Mouse (Mus musculus) limb, embryonic 14.5 days (tissue): ENCODE data around the gene Gm960. TPM values are rescaled to one million over a fixed set of nuclear protein-coding genes. Genes with fewer than 3 reads are reported as not detected.
A peak's percentile ranks its signal among the peaks of the same experiment; 100 is the strongest.

Experiments used
- ATAC-seq: fragments of 200-750 bp; cut with Nextera tagmentation; 2 replicates; pipeline ENCODE4 v1.8.0; 2017; ENCODE audit warnings: low read depth, moderate number of reproducible peaks, moderate TSS enrichment; ENCODE audit not compliant: low FRiP score
- DNase-seq: peaks from one replicate; pipeline ENCODE4 v3.0.0-alpha.2; 2015; ENCODE audit warnings: low spot score
- H3K27ac ChIP-seq: fragments of 300-500 bp; sonication (generic); replicated peaks from 2 replicates; pipeline ENCODE4 v1.5.1; 2014; ENCODE audit warnings: low read depth, mild to moderate bottlenecking, low read length, moderate library complexity, mixed read lengths
- H3K27me3 ChIP-seq: fragments of 300-500 bp; sonication (generic); 2 replicates; pipeline ENCODE4 v1.6.1; 2014; ENCODE audit warnings: low read length, mixed read lengths; ENCODE audit not compliant: control insufficient read depth, insufficient read depth
- H3K36me3 ChIP-seq: fragments of 300-500 bp; sonication (generic); 2 replicates; pipeline ENCODE4 v1.6.1; 2014; ENCODE audit warnings: mild to moderate bottlenecking, low read length, moderate library complexity, mixed read lengths; ENCODE audit not compliant: control insufficient read depth, insufficient read depth
- H3K4me1 ChIP-seq: fragments of 300-500 bp; sonication (generic); 2 replicates; pipeline ENCODE4 v1.6.1; 2014; ENCODE audit warnings: antibody characterized with exemption, low read length, mixed read lengths; ENCODE audit not compliant: control insufficient read depth, insufficient read depth
- H3K4me2 ChIP-seq: fragments of 300-500 bp; sonication (generic); replicated peaks from 2 replicates; pipeline ENCODE4 v1.6.1; 2014; ENCODE audit warnings: low read depth, mild to moderate bottlenecking, low read length, moderate library complexity; ENCODE audit not compliant: severe bottlenecking
- H3K4me3 ChIP-seq: fragments of 300-500 bp; sonication (generic); replicated peaks from 2 replicates; pipeline ENCODE4 v1.5.1; 2014; ENCODE audit warnings: low read length
- H3K9ac ChIP-seq: fragments of 300-500 bp; sonication (generic); 2 replicates; pipeline ENCODE4 v1.6.1; 2014; ENCODE audit warnings: mild to moderate bottlenecking, low read depth, low read length, moderate library complexity; ENCODE audit not compliant: severe bottlenecking
- H3K9me3 ChIP-seq: fragments of 300-500 bp; sonication (generic); 2 replicates; pipeline ENCODE4 v1.6.1; 2016; ENCODE audit warnings: low read length; ENCODE audit not compliant: control insufficient read depth
- POLR2A ChIP-seq: fragments of 200-500 bp; IDR thresholded peaks from 2 replicates; pipeline ENCODE4 v1.8.0; 2012; ENCODE audit warnings: inconsistent platforms, mild to moderate bottlenecking, moderate library complexity, borderline replicate concordance; ENCODE audit not compliant: insufficient read depth, insufficient read length; ENCODE audit errors: extremely low read depth
- WGBS: fragments of 180-500 bp; shearing (Covaris S2); extraction: QIAGEN DNeasy Blood & Tissue Kit; methylation state at CpG from one replicate; pipeline ENCODE4 v1.1.7; 2014; 5-methylcytosine and 5-hydroxymethylcytosine counted together
- polyA plus RNA-seq, 2 experiments: library from polyadenylated mRNA; depleted of rRNA in 1 of 2; stranded (reverse) in 1 of 2; unstranded in 1 of 2; fragments of >200 nt; fragmentation: Nextera tagmentation in 1 of 2; extraction: Ambion mirVana in 1 of 2; gene quantifications; 2 replicates each; pipeline versions ENCODE4 v1.2.1 to v1.2.3; 2012 to 2014

Gene Gm960
- polyA plus RNA-seq, 2 experiments: 1.4 to 3.1 TPM

- Histone ChIP-seq H3K4me1 (peaks cover 3% of the 10 kb centered on the region; the same call in 1 of the 2 replicates), H3K4me2 (no peak overlapping the region), H3K27ac (no peak overlapping the region), H3K27me3 (peaks cover 35% of the 10 kb centered on the region), H3K36me3 (no peaks in the 10 kb centered on the region), H3K9ac (no peak overlapping the region), H3K4me3 (no peak overlapping the region), H3K9me3 (no peaks in the 10 kb centered on the region)
- 64% methylated on average over 7 of the region's 7 CpGs for WGBS
- no peak for TF ChIP-seq POLR2A
- DNase-seq (no peak), ATAC-seq (no peak)
Measured at GRCm38 (mm10) chr19:4701221-4701620, 2.8 kb upstream of the Gm960 start.

- no peak for TF ChIP-seq POLR2A
Measured at GRCm38 (mm10) chr19:4700656-4701055, 2.2 kb upstream of the Gm960 start.

GRCm38 (mm10) chr19:4699821-4700220, 1.4 kb upstream of the Gm960 start:
- WGBS: 36% methylated on average over 5 of the region's 5 CpGs

More at GRCm38 (mm10) chr19:4700656-4701055, 2.2 kb upstream of the Gm960 start:
- no peak for ATAC-seq
- H3K4me2 ChIP-seq: no peak overlapping the region
- peaks cover 3% of the 10 kb centered on the region; the same call in 1 of the 2 replicates for H3K4me1 ChIP-seq
- H3K4me3 ChIP-seq: no peak overlapping the region
- DNase-seq: no peak
- H3K9ac ChIP-seq: no peak overlapping the region
- no peaks in the 10 kb centered on the region for H3K36me3 ChIP-seq
- peaks cover 35% of the 10 kb centered on the region for H3K27me3 ChIP-seq
- WGBS: 63% methylated on average over 8 of the region's 8 CpGs
- H3K27ac ChIP-seq: no peak overlapping the region
- H3K9me3 ChIP-seq: no peaks in the 10 kb centered on the region

GRCm38 (mm10) chr19:4698856-4699255, 388 bp upstream of the Gm960 start:
- Histone ChIP-seq H3K4me1 (peaks cover 3% of the 10 kb centered on the region; the same call in 1 of the 2 replicates), H3K27me3 (peaks cover 35% of the 10 kb centered on the region), H3K9me3 (no peaks in the 10 kb centered on the region), H3K4me3 (no peak overlapping the region), H3K9ac (no peak overlapping the region), H3K36me3 (no peaks in the 10 kb centered on the region), H3K27ac (no peak overlapping the region), H3K4me2 (peak overlapping the region; percentile 88; the same call in 1 of the 2 replicates)
- TF ChIP-seq POLR2A: no peak
- WGBS: 31% methylated on average over 8 of the region's 8 CpGs
- ATAC-seq (no peak), DNase-seq (no peak)

More at GRCm38 (mm10) chr19:4699821-4700220, 1.4 kb upstream of the Gm960 start:
- peaks cover 35% of the 10 kb centered on the region for H3K27me3 ChIP-seq
- DNase-seq (no peak), ATAC-seq (no peak)
- no peak overlapping the region for H3K9ac ChIP-seq
- H3K4me3 ChIP-seq: no peak overlapping the region
- TF ChIP-seq POLR2A: no peak
- H3K4me2 ChIP-seq: no peak overlapping the region
- H3K36me3 ChIP-seq: no peaks in the 10 kb centered on the region
- H3K9me3 ChIP-seq: no peaks in the 10 kb centered on the region
- H3K4me1 ChIP-seq: peaks cover 3% of the 10 kb centered on the region; the same call in 1 of the 2 replicates
- H3K27ac ChIP-seq: no peak overlapping the region

- Histone ChIP-seq H3K36me3 (no peaks in the 10 kb centered on the region), H3K9me3 (no peaks in the 10 kb centered on the region), H3K27ac (no peak overlapping the region), H3K4me2 (peak overlapping the region; percentile 88), H3K4me1 (peaks cover 3% of the 10 kb centered on the region; the same call in 1 of the 2 replicates), H3K9ac (peak overlapping the region; percentile 61), H3K27me3 (peaks cover 35% of the 10 kb centered on the region), H3K4me3 (peak overlapping the region; percentile 56)
- DNase-seq (no peak), ATAC-seq (no peak)
- WGBS: 72% methylated on average over 9 of the region's 9 CpGs
- TF ChIP-seq POLR2A: no peak
Measured at GRCm38 (mm10) chr19:4697721-4698120, 747 bp downstream of the Gm960 start.
